ENCODE assay signal across 35 mouse cellular contexts in genomic region chr3:94612274-94612673, GRCm38 (mm10). TPM values are rescaled to one million over a fixed set of nuclear protein-coding genes. Genes with fewer than 3 reads are reported as not detected.
DNase-seq lines count a peak whose midpoint lies in the region; ATAC-seq lines count a peak whose summit lies in the region.
"Had no signal": no experiment of that assay in that cellular context is flagged by ENCODE, and none has a peak within 500 bp of the region (broad histone marks: within the 10 kb centered on the region; RNA-seq: fewer than 3 reads in every experiment).

No protein-coding gene starts in this region.

- peak overlapping the region; percentile 65; the same call in 1 of the 2 replicates for H3K27ac ChIP-seq in limb, embryonic 13.5 days
- H3K27ac ChIP-seq in limb, embryonic 10.5 days, result no peak overlapping the region
- peak overlapping the region; percentile 78 for H3K27ac ChIP-seq in embryonic facial prominence, embryonic 15.5 days (replicated peaks)
- H3K27ac ChIP-seq: embryonic facial prominence, embryonic 12.5 days; hindbrain, embryonic 10.5 days; intestine, embryonic 15.5 days; midbrain, embryonic 12.5 days; neural tube, embryonic 15.5 days had no signal

- H3K36me3 ChIP-seq in limb, embryonic 13.5 days, result no peaks in the 10 kb centered on the region
- no peaks in the 10 kb centered on the region for H3K36me3 ChIP-seq in limb, embryonic 10.5 days
- H3K36me3 ChIP-seq in embryonic facial prominence, embryonic 15.5 days, result no peaks in the 10 kb centered on the region
- H3K36me3 ChIP-seq: embryonic facial prominence, embryonic 12.5 days; hindbrain, embryonic 10.5 days; intestine, embryonic 15.5 days; midbrain, embryonic 12.5 days; neural tube, embryonic 15.5 days had no signal

- no peaks in the 10 kb centered on the region for H3K9me3 ChIP-seq in limb, embryonic 13.5 days
- no peaks in the 10 kb centered on the region for H3K9me3 ChIP-seq in limb, embryonic 10.5 days (replicated peaks)
- H3K9me3 ChIP-seq in embryonic facial prominence, embryonic 15.5 days (replicated peaks), result no peaks in the 10 kb centered on the region
- H3K9me3 ChIP-seq: embryonic facial prominence, embryonic 12.5 days; hindbrain, embryonic 10.5 days; intestine, embryonic 15.5 days; midbrain, embryonic 12.5 days; neural tube, embryonic 15.5 days had no signal

- intact Hi-C loops in heart, postnatal 25 days (cut with DNase I), result loop anchor here (10.0 kb wide), 1 partner anchor 113 kb away; no protein-coding TSS in a partner anchor

- WGBS in limb, embryonic 13.5 days, result 69% methylated on average over 1 of the region's 1 CpGs
- WGBS in limb, embryonic 10.5 days, result 83% methylated on average over 1 of the region's 1 CpGs
- WGBS in embryonic facial prominence, embryonic 15.5 days, result 50% methylated on average over 1 of the region's 1 CpGs

- no peak overlapping the region for H3K4me2 ChIP-seq in limb, embryonic 13.5 days (replicated peaks)
- no peak overlapping the region for H3K4me2 ChIP-seq in embryonic facial prominence, embryonic 15.5 days (replicated peaks)
- H3K4me2 ChIP-seq: embryonic facial prominence, embryonic 12.5 days; intestine, embryonic 15.5 days; midbrain, embryonic 12.5 days; neural tube, embryonic 15.5 days had no signal

- peak; percentile 35 for DNase-seq in heart, adult 8-10 months (ENCODE audit: low spot score)
- no peak for DNase-seq in heart, postnatal 25 days (ENCODE audit: low spot score)
- no peak for DNase-seq in limb, embryonic 10.5 days (ENCODE audit: low spot score)
- no peak for DNase-seq in cerebellum, postnatal 36 days
- no peak for DNase-seq in kidney, postnatal 4 days
- DNase-seq: adrenal gland, postnatal 10 days; B cell, adult 2 months; cerebellum, adult 11 months; cerebellum, adult 9-11 months; gastrocnemius, postnatal 14 days; kidney, adult 8-10 months; kidney, postnatal 10 days; liver; liver, postnatal 0 days; lung, postnatal 14 days; right cerebral cortex, adult 18-20 months; right cerebral cortex, postnatal 4 days; thymus, adult 18-20 months; thymus, postnatal 36 days had no signal

- H3K4me3 ChIP-seq in limb, embryonic 13.5 days, result no peak overlapping the region
- no peak overlapping the region for H3K4me3 ChIP-seq in limb, embryonic 10.5 days
- no peak overlapping the region for H3K4me3 ChIP-seq in embryonic facial prominence, embryonic 15.5 days (replicated peaks)
- H3K4me3 ChIP-seq: embryonic facial prominence, embryonic 12.5 days; heart, adult 2 months; hindbrain, embryonic 10.5 days; intestine, embryonic 15.5 days; midbrain, embryonic 12.5 days; neural tube, embryonic 15.5 days had no signal

- no peaks in the 10 kb centered on the region for H3K27me3 ChIP-seq in limb, embryonic 13.5 days
- H3K27me3 ChIP-seq in limb, embryonic 10.5 days (ENCODE audit: low read depth, poor library complexity, severe bottlenecking), result no peaks in the 10 kb centered on the region
- H3K27me3 ChIP-seq in embryonic facial prominence, embryonic 15.5 days, result no peaks in the 10 kb centered on the region
- H3K27me3 ChIP-seq: embryonic facial prominence, embryonic 12.5 days; intestine, embryonic 15.5 days; midbrain, embryonic 12.5 days; neural tube, embryonic 15.5 days had no signal

- H3K4me1 ChIP-seq in limb, embryonic 13.5 days, result peaks cover 20% of the 10 kb centered on the region
- H3K4me1 ChIP-seq in limb, embryonic 10.5 days, result peaks cover 5% of the 10 kb centered on the region; the same call in 1 of the 2 replicates
- peaks cover 23% of the 10 kb centered on the region for H3K4me1 ChIP-seq in embryonic facial prominence, embryonic 15.5 days
- H3K4me1 ChIP-seq: intestine, embryonic 15.5 days; midbrain, embryonic 12.5 days had no signal

- ATAC-seq in limb, embryonic 13.5 days (ENCODE audit: low FRiP score, low read depth), result no peak
- ATAC-seq in embryonic facial prominence, embryonic 15.5 days (ENCODE audit: insufficient number of reproducible peaks, low FRiP score, low TSS enrichment, low read depth), result no peak
- ATAC-seq: forebrain, embryonic 14.5 days; intestine, embryonic 15.5 days; liver, postnatal 0 days had no signal

- H3K9ac ChIP-seq in limb, embryonic 13.5 days, result no peak overlapping the region
- no peak overlapping the region for H3K9ac ChIP-seq in embryonic facial prominence, embryonic 15.5 days
- H3K9ac ChIP-seq: embryonic facial prominence, embryonic 12.5 days; intestine, embryonic 15.5 days; liver, postnatal 0 days; midbrain, embryonic 12.5 days; neural tube, embryonic 15.5 days had no signal

RNA-seq across cellular contexts. Expression of gene Snx27, which starts 29.8 kb away (rescaled TPM):
- total RNA-seq in heart, adult 8-10 months (2022), result 10 to 100 TPM; 24.8 to 29.0 (median 27.0) TPM
- 10 to 100 TPM; 26.9 to 28.0 TPM for total RNA-seq in heart, postnatal 25 days (2021)
- polyA plus RNA-seq in limb, embryonic 13.5 days (2015; fragmentation: Nextera tagmentation; extraction: Ambion mirVana), result 56.7 and 66.8 TPM in 2 replicates
- polyA plus RNA-seq in limb, embryonic 10.5 days (2016; fragmentation: Nextera tagmentation; extraction: Ambion mirVana), result 45.5 and 46.2 TPM in 2 replicates
- 47.8 and 48.9 TPM in 2 replicates for polyA plus RNA-seq in embryonic facial prominence, embryonic 15.5 days (2015; fragmentation: Nextera tagmentation; extraction: Ambion mirVana)

RNA-seq across cellular contexts. Expression of gene Gm10972, which starts 30.6 kb away (rescaled TPM):
- total RNA-seq in heart, adult 8-10 months (2022), result not detected
- total RNA-seq in heart, postnatal 25 days (2021), result not detected
- not detected in 2 replicates for polyA plus RNA-seq in limb, embryonic 13.5 days (2015; fragmentation: Nextera tagmentation; extraction: Ambion mirVana)
- polyA plus RNA-seq in limb, embryonic 10.5 days (2016; fragmentation: Nextera tagmentation; extraction: Ambion mirVana), result not detected in 2 replicates
- not detected in 2 replicates for polyA plus RNA-seq in embryonic facial prominence, embryonic 15.5 days (2015; fragmentation: Nextera tagmentation; extraction: Ambion mirVana)
- total RNA-seq: adrenal gland, postnatal 10 days; gastrocnemius, postnatal 14 days; heart, adult 2 months; layer of hippocampus, postnatal 10 days; left cerebral cortex, postnatal 14 days; megakaryocyte, adult 5-6 weeks; MEL had no signal
- polyA plus RNA-seq: embryonic facial prominence, embryonic 12.5 days; forebrain, embryonic 14.5 days; heart, adult 2 months; heart, embryonic 16.5 days; hindbrain, embryonic 10.5 days; hindbrain, embryonic 16.5 days; intestine, embryonic 15.5 days; liver, postnatal 0 days; midbrain, embryonic 12.5 days; neural tube, embryonic 15.5 days; stomach, embryonic 14.5 days had no signal

RNA-seq across cellular contexts. Expression of gene Tuft1, which starts 46.4 kb away (rescaled TPM):
- 1 to 10 TPM; 2.1 to 3.5 (median 2.4) TPM for total RNA-seq in heart, adult 8-10 months (2022)
- 1 to 10 TPM; 2.5 to 3.0 TPM for total RNA-seq in heart, postnatal 25 days (2021)
- 4.9 and 5.3 TPM in 2 replicates for polyA plus RNA-seq in limb, embryonic 13.5 days (2015; fragmentation: Nextera tagmentation; extraction: Ambion mirVana)
- 4.1 and 4.5 TPM in 2 replicates for polyA plus RNA-seq in limb, embryonic 10.5 days (2016; fragmentation: Nextera tagmentation; extraction: Ambion mirVana)
- 25.8 and 27.0 TPM in 2 replicates for polyA plus RNA-seq in embryonic facial prominence, embryonic 15.5 days (2015; fragmentation: Nextera tagmentation; extraction: Ambion mirVana)
